Mouse (Mus musculus) liver, embryonic 15.5 days (tissue): ENCODE results near the gene Btbd11. TPM values are rescaled to one million over a fixed set of nuclear protein-coding genes. Genes with fewer than 3 reads are reported as not detected.
A peak's percentile ranks its signal among the peaks of the same experiment; 100 is the strongest.

Experiments used
- ATAC-seq: fragments of 200-750 bp; cut with Nextera tagmentation; 2 replicates; pipeline ENCODE4 v1.8.0; 2017; ENCODE audit warnings: moderate number of reproducible peaks, mild to moderate bottlenecking, moderate library complexity; ENCODE audit not compliant: insufficient read depth
- H3K27ac ChIP-seq: fragments of 300-500 bp; sonication (generic); replicated peaks from 2 replicates; pipeline ENCODE4 v1.5.1; 2015; ENCODE audit warnings: mild to moderate bottlenecking, inconsistent platforms
- H3K27me3 ChIP-seq: fragments of 300-500 bp; sonication (generic); 2 replicates; pipeline ENCODE4 v1.6.1; 2015; ENCODE audit warnings: mild to moderate bottlenecking, inconsistent platforms
- H3K36me3 ChIP-seq: fragments of 300-500 bp; sonication (generic); replicated peaks from 2 replicates; pipeline ENCODE4 v1.6.1; 2015; ENCODE audit warnings: moderate library complexity, mild to moderate bottlenecking, inconsistent platforms
- H3K4me1 ChIP-seq: fragments of 300-500 bp; sonication (generic); replicated peaks from 2 replicates; pipeline ENCODE4 v1.6.1; 2015; ENCODE audit warnings: inconsistent platforms
- H3K4me2 ChIP-seq: fragments of 300-500 bp; sonication (generic); 2 replicates; pipeline ENCODE4 v1.6.1; 2015; ENCODE audit warnings: moderate library complexity, mild to moderate bottlenecking, inconsistent platforms
- H3K4me3 ChIP-seq: fragments of 300-500 bp; sonication (generic); replicated peaks from 2 replicates; pipeline ENCODE4 v1.5.1; 2015; ENCODE audit warnings: mild to moderate bottlenecking, inconsistent platforms
- H3K9ac ChIP-seq: fragments of 300-500 bp; sonication (generic); 2 replicates; pipeline ENCODE4 v1.6.1; 2015; ENCODE audit warnings: moderate library complexity, mild to moderate bottlenecking, inconsistent platforms
- H3K9me3 ChIP-seq: fragments of 300-500 bp; sonication (generic); replicated peaks from 2 replicates; pipeline ENCODE4 v1.6.1; 2016; ENCODE audit warnings: inconsistent platforms
- WGBS: fragments of 180-500 bp; shearing (Covaris S2); methylation state at CpG from one replicate; pipeline ENCODE4 v1.1.7; 2015; ENCODE audit warnings: mixed read lengths; ENCODE audit not compliant: insufficient replicate concordance; 5-methylcytosine and 5-hydroxymethylcytosine counted together
- polyA plus RNA-seq: library from polyadenylated mRNA; unstranded; fragments of >200 nt; fragmentation: Nextera tagmentation; extraction: Ambion mirVana; gene quantifications from 2 replicates; pipeline ENCODE4 v1.2.1, GENCODE M21; 2015

Btbd11 gene
- polyA plus RNA-seq, 1 experiment from 2014 or later: 0.35 TPM

GRCm38 (mm10) chr10:85378972-85379371 is 7.6 kb upstream of the Btbd11 start:
- Histone ChIP-seq H3K9ac (no peak overlapping the region), H3K9me3 (no peaks in the 10 kb centered on the region), H3K36me3 (no peaks in the 10 kb centered on the region), H3K4me1 (no peaks in the 10 kb centered on the region), H3K4me2 (no peak overlapping the region), H3K27me3 (no peaks in the 10 kb centered on the region; the same call in 1 of the 2 replicates), H3K4me3 (no peak overlapping the region), H3K27ac (no peak overlapping the region)
- no peak for ATAC-seq
- WGBS: 21% methylated on average over 8 of the region's 8 CpGs

GRCm38 (mm10) chr10:85382981-85383380 is 3.6 kb upstream of the Btbd11 start:
- no peak overlapping the region for H3K4me3 ChIP-seq
- H3K36me3 ChIP-seq: no peaks in the 10 kb centered on the region
- H3K4me1 ChIP-seq: peaks cover 11% of the 10 kb centered on the region
- no peak for ATAC-seq
- H3K9ac ChIP-seq: no peak overlapping the region
- peaks cover 26% of the 10 kb centered on the region for H3K27me3 ChIP-seq
- WGBS: 62% methylated on average over 7 of the region's 7 CpGs
- H3K27ac ChIP-seq: no peak overlapping the region
- H3K4me2 ChIP-seq: no peak overlapping the region
- H3K9me3 ChIP-seq: no peaks in the 10 kb centered on the region

- Histone ChIP-seq H3K4me3 (peak overlapping the region; percentile 51), H3K9me3 (no peaks in the 10 kb centered on the region), H3K27ac (no peak overlapping the region), H3K9ac (no peak overlapping the region), H3K4me2 (peak overlapping the region; percentile 74), H3K4me1 (peaks cover 15% of the 10 kb centered on the region), H3K27me3 (peaks cover 48% of the 10 kb centered on the region), H3K36me3 (no peaks in the 10 kb centered on the region)
- 0 out of 2 replicates have a peak, but pooled peaks have one; percentile 18 for ATAC-seq
- WGBS: under 1% methylated on average over 78 of the region's 78 CpGs
Observed at GRCm38 (mm10) chr10:85387219-85388070, 831 bp downstream of the Btbd11 start.

- Histone ChIP-seq H3K36me3 (no peaks in the 10 kb centered on the region), H3K4me1 (peaks cover 15% of the 10 kb centered on the region), H3K9ac (no peak overlapping the region), H3K4me2 (peak overlapping the region; percentile 74), H3K27me3 (peaks cover 48% of the 10 kb centered on the region), H3K4me3 (peak overlapping the region; percentile 51), H3K9me3 (no peaks in the 10 kb centered on the region), H3K27ac (no peak overlapping the region)
- ATAC-seq: no peak
- WGBS: 1% methylated on average over 50 of the region's 50 CpGs
Observed at GRCm38 (mm10) chr10:85388071-85388750, 1.6 kb downstream of the Btbd11 start.

- no peaks in the 10 kb centered on the region for H3K36me3 ChIP-seq
- H3K27ac ChIP-seq: no peak overlapping the region
- H3K4me2 ChIP-seq: peak overlapping the region; percentile 74; the same call in 1 of the 2 replicates
- H3K9me3 ChIP-seq: no peaks in the 10 kb centered on the region
- H3K9ac ChIP-seq: no peak overlapping the region
- peaks cover 48% of the 10 kb centered on the region for H3K27me3 ChIP-seq
- no peak for ATAC-seq
- H3K4me3 ChIP-seq: no peak overlapping the region
- 2% methylated on average over 9 of the region's 9 CpGs for WGBS
- H3K4me1 ChIP-seq: peaks cover 15% of the 10 kb centered on the region
Observed at GRCm38 (mm10) chr10:85388751-85389115, 2.1 kb downstream of the Btbd11 start.

GRCm38 (mm10) chr10:85389286-85390139 is 2.9 kb downstream of the Btbd11 start:
- H3K4me1 ChIP-seq: peaks cover 15% of the 10 kb centered on the region
- no peak overlapping the region for H3K27ac ChIP-seq
- no peak overlapping the region for H3K9ac ChIP-seq
- H3K9me3 ChIP-seq: no peaks in the 10 kb centered on the region
- H3K36me3 ChIP-seq: no peaks in the 10 kb centered on the region
- no peak overlapping the region for H3K4me2 ChIP-seq
- H3K27me3 ChIP-seq: peaks cover 48% of the 10 kb centered on the region
- WGBS: 55% methylated on average over 23 of the region's 23 CpGs
- H3K4me3 ChIP-seq: no peak overlapping the region
- no peak for ATAC-seq

GRCm38 (mm10) chr10:85393016-85393415 is 6.4 kb downstream of the Btbd11 start:
- Histone ChIP-seq H3K4me2 (no peak overlapping the region), H3K4me1 (peaks cover 5% of the 10 kb centered on the region), H3K9ac (no peak overlapping the region), H3K4me3 (no peak overlapping the region), H3K36me3 (no peaks in the 10 kb centered on the region), H3K27ac (no peak overlapping the region), H3K9me3 (no peaks in the 10 kb centered on the region), H3K27me3 (peaks cover 22% of the 10 kb centered on the region)
- WGBS: 53% methylated on average over 6 of the region's 6 CpGs
- ATAC-seq: no peak

- H3K4me1 ChIP-seq: no peaks in the 10 kb centered on the region
- H3K27ac ChIP-seq: no peak overlapping the region
- H3K9ac ChIP-seq: no peak overlapping the region
- H3K4me3 ChIP-seq: no peak overlapping the region
- whole genome bisulfite sequencing: 56% methylated on average over 4 of the region's 4 CpGs
- peaks cover 7% of the 10 kb centered on the region for H3K27me3 ChIP-seq
- no peaks in the 10 kb centered on the region for H3K36me3 ChIP-seq
- no peaks in the 10 kb centered on the region for H3K9me3 ChIP-seq
- no peak overlapping the region for H3K4me2 ChIP-seq
- ATAC-seq: no peak
Observed at GRCm38 (mm10) chr10:85394558-85394957, 7.9 kb downstream of the Btbd11 start.

GRCm38 (mm10) chr10:85411120-85411519 is 24.5 kb downstream of the Btbd11 start:
- WGBS: 54% methylated on average over 3 of the region's 3 CpGs

GRCm38 (mm10) chr10:85420851-85421628 is 34.4 kb downstream of the Btbd11 start:
- ATAC-seq: no peak
- H3K4me3 ChIP-seq: no peak overlapping the region
- H3K4me1 ChIP-seq: no peaks in the 10 kb centered on the region
- no peak overlapping the region for H3K27ac ChIP-seq
- H3K27me3 ChIP-seq: no peaks in the 10 kb centered on the region
- H3K4me2 ChIP-seq: no peak overlapping the region
- WGBS: 48% methylated on average over 15 of the region's 15 CpGs
- H3K9ac ChIP-seq: no peak overlapping the region
- H3K36me3 ChIP-seq: no peaks in the 10 kb centered on the region
- no peaks in the 10 kb centered on the region for H3K9me3 ChIP-seq

More at GRCm38 (mm10) chr10:85411120-85411519, 24.5 kb downstream of the Btbd11 start:
- no peaks in the 10 kb centered on the region for H3K9me3 ChIP-seq
- H3K27me3 ChIP-seq: no peaks in the 10 kb centered on the region
- no peaks in the 10 kb centered on the region for H3K36me3 ChIP-seq
- H3K27ac ChIP-seq: no peak overlapping the region
- no peaks in the 10 kb centered on the region for H3K4me1 ChIP-seq
- H3K4me2 ChIP-seq: no peak overlapping the region
- no peak overlapping the region for H3K9ac ChIP-seq
- no peak overlapping the region for H3K4me3 ChIP-seq
- ATAC-seq: no peak
